Mouse (Mus musculus) spleen, adult 12 weeks (tissue): ENCODE results near the gene Wnt11.

Experiments
- DNase-seq: peaks from one replicate; pipeline ENCODE4 v3.0.0; 2022; ENCODE audit warnings: low spot score

Wnt11 gene

DNA sequence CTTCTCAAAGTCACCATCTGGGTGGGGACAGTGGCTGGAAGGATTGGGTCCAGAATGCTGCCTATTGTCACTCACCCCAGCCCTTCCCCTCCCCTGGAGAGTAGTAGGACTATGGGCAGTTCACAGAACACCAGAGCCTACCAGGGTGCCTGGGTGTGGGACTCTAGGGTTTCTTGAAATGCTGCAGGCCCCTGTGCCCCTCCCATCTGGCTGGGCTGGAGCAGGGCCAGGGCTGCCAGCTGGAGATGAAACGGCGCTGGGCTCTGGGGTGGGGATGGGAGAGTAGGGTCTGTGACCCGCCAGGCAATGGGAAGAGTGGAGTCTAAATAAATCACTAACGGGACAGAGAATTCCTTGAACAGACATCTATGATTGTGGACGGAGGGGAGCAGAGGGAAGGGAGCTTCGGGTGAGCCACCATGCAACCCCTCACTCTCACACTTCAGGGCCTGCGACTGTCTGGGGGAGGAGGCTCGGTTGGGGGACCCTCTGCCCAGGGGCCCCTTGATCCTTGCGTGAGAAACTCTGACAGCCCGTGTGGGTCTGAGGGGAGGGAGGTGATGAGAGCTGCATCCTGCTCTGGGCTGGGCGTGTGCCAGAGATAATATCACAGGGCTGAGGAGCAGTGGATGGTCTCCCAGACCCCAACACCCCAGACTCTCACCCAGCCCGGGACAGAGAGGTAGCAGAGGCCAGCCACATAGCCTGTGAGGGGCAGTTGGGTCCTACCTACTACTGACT lies 32.3 kb downstream of the Wnt11 start:
- no peak for DNase-seq

- DNase-seq: no peak
Observed at GRCm38 (mm10) chr7:98867794-98868150, 32.9 kb downstream of the Wnt11 start.

GRCm38 (mm10) chr7:98869070-98869469 lies 34.2 kb downstream of the Wnt11 start:
- no peak for DNase-seq

- DNase-seq: no peak
Observed at GRCm38 (mm10) chr7:98870791-98871190, 35.9 kb downstream of the Wnt11 start.

DNA sequence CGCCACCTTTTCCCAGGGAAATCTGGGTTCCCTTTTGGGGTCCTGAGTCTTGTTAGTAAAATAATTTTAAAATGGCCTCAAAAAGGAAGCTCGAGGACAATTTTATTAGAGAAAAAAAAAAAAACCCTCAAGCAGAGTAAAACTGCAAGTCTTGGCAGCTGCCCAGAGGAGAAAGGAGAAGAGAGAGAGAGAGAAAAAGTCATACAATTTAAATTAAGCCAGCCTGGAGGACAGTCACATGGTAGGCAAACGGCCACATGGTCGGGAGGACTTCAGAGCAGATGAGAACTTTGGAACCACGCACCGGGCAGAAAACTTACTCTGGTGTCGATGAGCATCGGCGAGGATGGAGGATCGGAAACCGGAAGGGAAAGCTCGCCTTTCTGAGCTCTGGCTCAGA lies 37.0 kb downstream of the Wnt11 start:
- no peak for DNase-seq

GRCm38 (mm10) chr7:98873316-98873715 lies 38.4 kb downstream of the Wnt11 start:
- no peak for DNase-seq

- DNase-seq: no peak
Observed at GRCm38 (mm10) chr7:98874411-98874951, 39.6 kb downstream of the Wnt11 start.

DNA sequence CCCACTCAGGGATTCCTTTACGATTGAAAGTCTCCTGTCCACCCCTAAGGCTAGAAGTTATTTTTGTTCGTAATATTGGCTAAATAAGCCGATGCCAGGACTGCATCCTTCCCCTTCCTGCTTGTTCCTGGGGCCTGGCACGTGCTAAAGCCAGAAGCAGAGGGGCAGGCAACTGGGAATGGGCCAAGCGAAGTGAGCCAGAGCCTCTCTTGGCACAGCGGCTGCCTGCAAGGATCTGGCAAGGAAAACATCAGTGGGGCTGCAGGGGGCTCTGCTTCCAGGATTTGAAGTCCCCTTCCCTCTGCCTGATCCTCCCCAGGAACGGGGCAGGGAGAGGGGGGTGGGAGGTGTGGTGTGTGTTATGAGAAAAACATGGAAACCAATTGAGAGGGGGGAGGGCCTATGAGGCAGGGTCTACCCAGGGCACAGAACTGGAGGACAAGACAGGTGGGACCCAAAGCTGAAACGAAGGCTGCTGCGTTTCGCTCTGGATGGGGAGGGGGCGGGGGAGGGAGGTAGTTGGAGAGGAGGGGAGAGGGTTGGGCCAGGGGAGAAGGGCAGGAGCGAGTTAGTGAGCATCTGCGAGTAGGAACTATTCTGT lies 40.6 kb downstream of the Wnt11 start:
- no peak for DNase-seq

DNA sequence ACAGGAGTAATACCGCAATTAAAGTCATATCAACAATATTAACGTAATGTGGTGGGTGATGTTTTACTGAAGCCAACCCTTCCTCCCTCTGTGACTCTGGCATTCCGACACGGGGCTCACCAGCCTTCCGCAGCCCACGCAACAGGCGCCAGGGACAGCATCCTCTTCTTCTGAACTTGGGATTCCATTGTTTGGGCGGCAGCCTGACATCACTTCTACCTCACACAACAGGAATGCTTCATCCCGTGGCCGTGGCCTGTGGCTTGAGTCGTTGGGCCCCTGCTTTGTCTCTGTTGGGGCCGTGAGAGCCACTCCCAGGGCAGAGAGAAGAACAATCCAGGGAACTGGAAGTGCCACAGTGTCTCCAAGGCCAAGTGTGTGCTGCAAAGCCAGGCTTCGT lies 41.2 kb downstream of the Wnt11 start:
- DNase-seq: no peak

DNA sequence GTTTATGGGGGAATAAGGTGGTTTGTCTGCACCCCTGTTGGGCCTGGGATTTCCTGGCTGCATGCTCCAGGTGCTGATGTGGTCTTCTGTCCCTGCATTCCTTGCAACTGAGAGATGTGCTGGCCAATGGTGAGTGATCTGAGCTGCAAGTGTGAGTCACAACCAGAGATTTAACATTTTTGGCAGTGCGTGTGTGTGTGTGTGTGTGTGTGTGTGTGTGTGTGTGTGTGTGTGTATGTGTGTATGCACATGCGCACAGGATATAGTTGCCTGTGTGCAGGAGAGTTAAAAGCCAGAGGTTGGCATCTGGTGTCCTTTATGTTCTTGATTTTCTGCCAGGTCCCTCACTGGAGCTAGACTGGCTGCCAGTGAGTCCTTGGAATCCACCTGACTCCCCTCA lies 44.3 kb downstream of the Wnt11 start:
- DNase-seq: no peak

DNA sequence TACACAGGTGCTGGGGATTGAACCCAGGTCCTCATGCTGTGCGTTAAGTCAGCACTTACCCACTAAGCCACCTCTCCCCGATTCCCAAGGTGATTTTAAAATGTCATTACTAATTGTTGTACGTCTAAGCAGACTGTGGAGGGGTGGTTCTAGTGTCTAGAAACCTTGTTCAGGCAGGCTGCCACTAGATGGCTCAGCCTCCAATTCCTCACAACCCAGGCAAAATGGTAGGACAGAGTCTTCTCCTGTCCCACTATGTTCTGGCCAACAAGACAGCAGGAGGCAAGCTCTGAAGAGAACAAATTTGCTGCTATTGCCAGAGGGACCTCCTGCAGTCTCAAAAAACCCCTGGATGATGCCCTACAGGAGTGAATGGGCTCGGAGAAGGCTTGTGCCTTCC lies 47.0 kb downstream of the Wnt11 start:
- DNase-seq: no peak

DNA sequence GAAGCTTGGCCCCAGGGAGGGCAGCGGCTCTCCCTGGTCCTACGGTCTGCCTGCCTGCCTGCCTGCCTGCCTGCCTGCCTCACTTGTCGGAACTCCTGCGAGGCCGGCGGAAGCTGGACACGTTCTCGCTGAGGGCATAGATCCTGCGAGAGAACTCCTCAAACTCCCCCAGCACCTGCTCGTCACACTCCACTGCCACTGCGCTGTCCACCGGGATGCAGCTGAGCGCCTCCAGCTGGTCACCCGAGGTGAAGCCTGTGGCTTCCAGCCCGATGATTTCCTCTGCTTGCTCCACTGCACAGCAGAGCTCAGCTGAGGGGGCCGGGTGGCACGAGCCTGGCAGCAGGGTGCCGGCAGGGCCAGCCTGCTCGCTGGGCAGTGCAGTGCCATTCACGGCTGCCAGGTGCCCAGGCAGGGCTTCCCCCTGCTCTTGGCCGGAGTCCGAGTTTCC lies 52.9 kb downstream of the Wnt11 start:
- DNase-seq: no peak

DNA sequence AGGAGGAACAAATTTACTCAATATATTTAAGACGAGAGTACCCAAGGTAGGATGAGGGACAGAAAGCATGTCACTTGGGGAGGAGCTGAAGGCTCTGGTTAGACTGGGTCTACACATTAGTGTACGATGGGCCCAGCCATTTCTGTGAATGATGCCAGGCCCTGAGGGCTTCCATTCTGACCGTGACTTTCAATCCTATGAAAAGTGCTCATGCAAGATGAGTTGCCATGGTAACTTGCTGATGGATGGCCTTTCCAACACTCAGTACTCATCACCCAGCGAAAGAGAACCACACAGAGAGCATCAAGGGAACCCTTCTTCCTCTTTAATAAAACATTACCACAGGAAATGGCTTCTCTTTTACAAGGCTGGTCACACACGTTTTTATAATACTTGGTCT lies 53.9 kb downstream of the Wnt11 start:
- no peak for DNase-seq

DNA sequence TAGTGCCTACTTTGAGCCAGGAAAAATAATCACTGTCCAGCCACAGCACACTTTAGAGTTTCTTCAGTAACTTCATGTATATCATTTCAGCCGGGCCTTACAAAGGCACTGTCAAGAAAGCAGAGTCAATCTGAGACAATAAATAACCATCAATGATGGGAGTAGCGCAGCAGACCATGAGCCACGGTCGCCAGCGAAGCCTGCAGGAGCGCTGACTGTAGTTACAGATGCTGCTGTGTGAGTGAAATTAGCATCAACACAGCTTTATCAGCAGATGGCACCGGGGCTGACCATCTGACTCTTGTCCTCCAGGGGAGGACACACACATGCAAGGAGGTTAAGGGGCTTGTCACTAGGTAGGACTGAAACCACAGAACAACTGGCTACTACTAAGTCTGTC lies 54.3 kb downstream of the Wnt11 start:
- no peak for DNase-seq

GRCm38 (mm10) chr7:98893144-98893543 lies 58.2 kb downstream of the Wnt11 start:
- no peak for DNase-seq

DNA sequence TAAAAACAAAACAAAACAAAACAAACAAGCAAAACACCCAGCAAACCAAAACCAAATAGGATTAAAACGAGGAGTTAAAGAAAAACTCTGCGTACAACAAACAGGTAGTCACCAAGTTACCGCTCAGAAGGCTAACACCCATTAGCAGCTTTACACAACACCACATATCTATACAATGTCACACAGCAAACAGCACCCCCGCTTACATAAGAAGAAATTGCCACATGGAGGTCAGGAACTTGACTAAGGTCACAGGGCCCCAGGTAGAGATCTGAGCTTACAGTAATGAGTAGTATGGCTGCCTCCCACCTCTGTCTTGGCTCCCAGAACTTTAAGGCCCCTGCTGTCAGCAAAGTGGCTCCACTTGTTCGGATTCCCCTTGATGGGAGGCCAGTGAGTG lies 59.4 kb downstream of the Wnt11 start:
- DNase-seq: no peak

DNA sequence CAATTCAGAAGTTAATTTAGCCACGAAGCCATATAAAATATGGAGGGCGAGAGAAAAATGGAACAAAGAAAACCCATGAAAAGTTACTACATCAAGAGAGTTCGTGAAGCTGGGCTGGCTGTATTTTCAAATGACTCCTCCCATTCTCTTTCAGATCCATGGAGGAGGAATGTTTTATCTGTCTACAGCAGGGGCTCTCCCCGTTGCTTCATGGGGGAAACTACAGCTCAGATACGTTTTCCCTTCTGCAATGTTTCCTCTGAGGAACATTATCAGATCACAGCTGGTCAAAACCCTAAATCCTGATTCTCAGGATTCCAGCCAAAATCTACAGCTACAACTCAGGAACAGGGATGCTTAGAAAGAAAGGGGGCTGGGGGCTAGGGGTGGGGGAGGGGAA lies 59.9 kb downstream of the Wnt11 start:
- DNase-seq: no peak

GRCm38 (mm10) chr7:98895501-98896095 lies 60.7 kb downstream of the Wnt11 start:
- no peak for DNase-seq

GRCm38 (mm10) chr7:98897323-98897722 lies 62.4 kb downstream of the Wnt11 start:
- no peak for DNase-seq

- no peak for DNase-seq
Observed at GRCm38 (mm10) chr7:98899815-98900214, 64.9 kb downstream of the Wnt11 start.

DNA sequence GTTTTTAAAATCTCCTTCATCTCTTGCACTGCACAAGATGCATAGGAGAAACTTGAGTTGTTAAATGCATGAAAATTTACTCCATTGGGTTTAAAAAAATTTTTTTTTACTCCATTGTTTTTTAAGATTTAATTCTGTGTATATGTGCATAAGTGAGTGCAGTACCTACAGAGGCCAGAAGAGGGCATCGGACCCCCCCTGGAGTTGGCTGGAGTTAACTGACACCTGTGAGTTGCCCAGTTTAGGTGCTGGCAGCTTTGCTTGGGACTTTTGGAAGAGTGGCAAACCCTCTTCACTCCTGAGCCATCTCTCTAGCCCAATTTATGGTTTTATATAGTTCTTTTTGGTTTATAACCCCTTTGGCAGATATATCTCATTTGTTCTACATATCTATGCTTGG lies 66.2 kb downstream of the Wnt11 start:
- DNase-seq: no peak

GRCm38 (mm10) chr7:98903884-98904283 lies 69.0 kb downstream of the Wnt11 start:
- no peak for DNase-seq
